Mouse (Mus musculus) spleen, adult 2 months (tissue): ENCODE results near the gene Plekhh3. TPM values are rescaled to one million over a fixed set of nuclear protein-coding genes. Genes with fewer than 3 reads are reported as not detected.
"Not testable (repeated sequence)": the region's sequence is repeated elsewhere in the genome, so short reads cannot be mapped to it uniquely, and the experiment has no call there.

Experiments used
- DNase-seq, 2 experiments: peaks; one replicate each; pipeline versions ENCODE4 v3.0.0 to v3.0.0-alpha.2; 2012 to 2021; ENCODE audit warnings: low spot score in 2 of 2, low read depth in 1 of 2
- H3K27ac ChIP-seq: fragments of 200-500 bp; 2 replicates; pipeline ENCODE4 v1.5.1; 2012; ENCODE audit warnings: low read length, inconsistent platforms; ENCODE audit not compliant: insufficient read depth
- H3K27me3 ChIP-seq: fragments of 200-500 bp; 2 replicates; pipeline ENCODE4 v1.6.1; 2012; ENCODE audit warnings: mild to moderate bottlenecking, moderate library complexity, low read length, inconsistent platforms; ENCODE audit not compliant: control insufficient read depth, insufficient read depth
- H3K36me3 ChIP-seq: fragments of 200-500 bp; 2 replicates; pipeline ENCODE4 v1.6.1; 2012; ENCODE audit warnings: mild to moderate bottlenecking, low read length, inconsistent platforms; ENCODE audit not compliant: control insufficient read depth, insufficient read depth
- H3K4me1 ChIP-seq: fragments of 200-500 bp; 2 replicates; pipeline ENCODE4 v1.6.1; 2011; ENCODE audit warnings: inconsistent platforms; ENCODE audit not compliant: control insufficient read depth, insufficient read depth, insufficient read length
- H3K4me3 ChIP-seq: fragments of 200-500 bp; 2 replicates; pipeline ENCODE4 v1.5.1; 2011; ENCODE audit warnings: mild to moderate bottlenecking, inconsistent platforms; ENCODE audit not compliant: insufficient read depth, insufficient read length; ENCODE audit errors: extremely low read depth
- CTCF ChIP-seq: fragments of 200-500 bp; IDR thresholded peaks from 2 replicates; pipeline ENCODE4 v1.5.1; 2011; ENCODE audit warnings: mild to moderate bottlenecking, inconsistent platforms; ENCODE audit not compliant: insufficient read depth, insufficient read length, insufficient replicate concordance; ENCODE audit errors: extremely low read depth
- POLR2A ChIP-seq: fragments of 200-500 bp; IDR thresholded peaks from 2 replicates; pipeline ENCODE4 v1.6.1; 2011; ENCODE audit warnings: low read depth, low read length, inconsistent platforms
- WGBS: fragments of 180-500 bp; shearing (Covaris S2); methylation state at CpG from one replicate; pipeline ENCODE4 v1.1.7; 2018; 5-methylcytosine and 5-hydroxymethylcytosine counted together
- polyA plus RNA-seq: library from polyadenylated mRNA; depleted of rRNA; stranded (reverse); fragments of >200 nt; gene quantifications from 2 replicates; pipeline ENCODE4 v1.2.3, GENCODE M21; 2012

Plekhh3 gene
- polyA plus RNA-seq, 1 experiment: 5.8 TPM

GRCm38 (mm10) chr11:101128996-101129577 is 42.1 kb downstream of the Plekhh3 start:
- Histone ChIP-seq H3K36me3 (peaks cover 8% of the 10 kb centered on the region; the same call in 1 of the 2 replicates), H3K4me3 (no peak overlapping the region), H3K27ac (no peak overlapping the region), H3K27me3 (no peaks in the 10 kb centered on the region), H3K4me1 (no peaks in the 10 kb centered on the region)
- 82% methylated on average over 11 of the region's 11 CpGs for WGBS
- DNase-seq: no peak
- no peak for TF ChIP-seq POLR2A
- TF ChIP-seq CTCF: no peak

GRCm38 (mm10) chr11:101127075-101127474 is 44.1 kb downstream of the Plekhh3 start:
- H3K4me1 ChIP-seq: no peaks in the 10 kb centered on the region
- TF ChIP-seq CTCF (no peak), POLR2A (no peak)

GRCm38 (mm10) chr11:101125008-101125407 is 46.1 kb downstream of the Plekhh3 start:
- H3K27me3 ChIP-seq, DNase-seq, H3K4me3 ChIP-seq, H3K27ac ChIP-seq, H3K36me3 ChIP-seq, H3K4me1 ChIP-seq: not testable (repeated sequence)
- whole genome bisulfite sequencing: 97% methylated on average over 9 of the region's 9 CpGs

More at GRCm38 (mm10) chr11:101127075-101127474, 44.1 kb downstream of the Plekhh3 start:
- WGBS: 100% methylated on average over 1 of the region's 1 CpGs
- Histone ChIP-seq H3K27ac (no peak overlapping the region), H3K27me3 (no peaks in the 10 kb centered on the region), H3K36me3 (peaks cover 8% of the 10 kb centered on the region; the same call in 1 of the 2 replicates), H3K4me3 (no peak overlapping the region)
- DNase-seq: no peak

GRCm38 (mm10) chr11:101124494-101124893 is 46.7 kb downstream of the Plekhh3 start:
- DNase-seq, H3K36me3 ChIP-seq, H3K27ac ChIP-seq, H3K4me1 ChIP-seq, H3K4me3 ChIP-seq, H3K27me3 ChIP-seq: not testable (repeated sequence)
- 93% methylated on average over 8 of the region's 8 CpGs for WGBS

- Histone ChIP-seq H3K4me1 (peaks cover 16% of the 10 kb centered on the region), H3K27me3 (no peaks in the 10 kb centered on the region), H3K36me3 (peaks cover 2% of the 10 kb centered on the region), H3K27ac (peak overlapping the region; percentile 66; the same call in 1 of the 2 replicates), H3K4me3 (peak overlapping the region; percentile 72; the same call in 1 of the 2 replicates)
- no peak for TF ChIP-seq POLR2A
- WGBS: 29% methylated on average over 19 of the region's 19 CpGs
- no peak for DNase-seq
These were observed 50.5 kb downstream of the Plekhh3 start for GRCm38 (mm10) chr11:101120545-101121188.

GRCm38 (mm10) chr11:101119761-101120544 is 51.2 kb downstream of the Plekhh3 start, which contains the start of the genes Retreg3 and Tubg1:
Gene Retreg3 (minus strand): TSS chr11:101119893.
Gene Tubg1 (plus strand): TSS chr11:101119938.
- H3K4me1 ChIP-seq: peaks cover 18% of the 10 kb centered on the region
- peak within 1 kb of the TSS; percentile 92 for H3K27ac ChIP-seq
- under 1% methylated on average over 61 of the region's 61 CpGs for WGBS
- peak within 1 kb of the TSS; percentile 82 for H3K4me3 ChIP-seq
- H3K27me3 ChIP-seq: no peaks in the 10 kb centered on the region
- peak; percentile 98 to 99 for DNase-seq
- TF ChIP-seq POLR2A: peak; percentile 89
- TF ChIP-seq CTCF: peak; percentile 8; the same call in 1 of the 2 replicates
- peaks cover 2% of the 10 kb centered on the region for H3K36me3 ChIP-seq
